In the genomic region with DNA sequence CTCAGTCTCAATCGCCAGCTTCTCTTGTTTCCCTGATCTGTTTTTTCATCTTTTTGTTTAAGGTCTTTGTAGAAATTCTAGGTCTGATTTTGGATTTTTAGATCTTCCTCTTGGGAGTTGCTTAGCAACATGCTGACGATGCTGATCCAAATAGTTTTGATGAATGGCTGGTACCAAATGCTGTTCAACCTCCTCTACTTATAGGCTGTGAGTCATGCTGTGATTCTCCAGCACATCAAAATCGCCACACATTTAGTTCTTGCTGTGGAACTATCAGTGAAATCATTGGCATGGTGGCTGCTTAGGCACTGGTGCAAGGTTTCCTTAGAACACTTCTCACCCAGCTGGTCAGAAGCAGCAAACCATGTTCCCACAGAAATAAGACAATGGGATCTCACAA, we compare ENCODE assay signal across 20 mouse cellular contexts. TPM values are rescaled to one million over a fixed set of nuclear protein-coding genes. Genes with fewer than 3 reads are reported as not detected.
"Had no signal": no experiment of that assay in that cellular context is flagged by ENCODE, and none has a peak within 500 bp of the region (broad histone marks: within the 10 kb centered on the region; RNA-seq: fewer than 3 reads in every experiment).

No protein-coding gene starts in this region.

- ATAC-seq: intestine, embryonic 15.5 days had no signal

- DNase-seq: kidney, adult 11 months; kidney, adult 8-10 months; kidney, postnatal 10 days; kidney, postnatal 36 days; layer of hippocampus, postnatal 36 days; liver, embryonic 13.5 days; lung, adult 2 months; lung, postnatal 14 days; lung, postnatal 4 days; midbrain, embryonic 14.5 days; spleen, adult 18-20 months; thymus, postnatal 36 days had no signal

RNA-seq across cellular contexts. Expression of a gene that starts 15.0 kb away (rescaled TPM):
- total RNA-seq: layer of hippocampus, adult 8-10 months; layer of hippocampus, postnatal 10 days; layer of hippocampus, postnatal 36 days; left cerebral cortex, postnatal 10 days; liver, adult 2 months; megakaryocyte progenitor cell, adult 5-6 weeks; megakaryocyte-erythroid progenitor cell, adult 5-6 weeks; midbrain, postnatal 0 days had no signal
